In the genomic region with DNA sequence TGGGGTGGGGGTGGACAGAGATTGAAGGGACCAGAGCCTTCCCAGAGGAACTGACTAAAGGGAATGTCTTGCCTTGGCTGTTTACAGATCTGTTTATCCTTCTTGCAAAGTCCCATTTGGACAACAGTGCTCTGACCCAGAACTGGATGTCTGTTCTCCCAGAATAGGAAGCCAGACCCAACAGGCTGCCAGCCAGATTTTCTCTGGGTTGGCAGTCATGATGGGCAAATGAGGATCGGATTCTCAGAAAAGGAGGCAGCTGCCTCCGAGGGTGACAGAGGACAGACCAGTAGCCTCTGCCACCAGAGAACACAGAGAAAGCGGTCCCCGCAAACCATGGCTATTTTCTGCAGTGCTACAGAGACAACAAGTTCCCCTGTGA, we compare ENCODE assay signal across 8 mouse cellular contexts. TPM values are rescaled to one million over a fixed set of nuclear protein-coding genes. Genes with fewer than 3 reads are reported as not detected.
DNase-seq lines count a peak whose midpoint lies in the region; ATAC-seq and TF ChIP-seq lines count a peak whose summit lies in the region.

No protein-coding gene starts in this region.

- no peak for TF ChIP-seq POLR2A in ES-Bruce4 (IDR thresholded peaks at IDR 0.05; ENCODE audit: insufficient read depth, low read length)
- no peak for TF ChIP-seq POLR2A in limb, embryonic 14.5 days (IDR thresholded peaks at IDR 0.05; ENCODE audit: borderline replicate concordance, extremely low read depth, insufficient read depth, insufficient read length)

- ATAC-seq in embryonic facial prominence, embryonic 15.5 days (ENCODE audit: insufficient number of reproducible peaks, low FRiP score, low TSS enrichment, low read depth): no peak
- ATAC-seq in limb, embryonic 14.5 days (ENCODE audit: low FRiP score, low read depth): no peak
- 0 out of 2 replicates have a peak, but pooled peaks have one; percentile 11 for ATAC-seq in neural tube, embryonic 15.5 days (ENCODE audit: low FRiP score)

- no peaks in the 10 kb centered on the region for H3K27me3 ChIP-seq in ES-Bruce4 (ENCODE audit: control insufficient read depth, insufficient read depth, low read length, poor library complexity, severe bottlenecking)
- no peaks in the 10 kb centered on the region for H3K27me3 ChIP-seq in embryonic facial prominence, embryonic 15.5 days
- H3K27me3 ChIP-seq in limb, embryonic 14.5 days (ENCODE audit: control insufficient read depth, insufficient read depth, low read length): no peaks in the 10 kb centered on the region
- no peaks in the 10 kb centered on the region for H3K27me3 ChIP-seq in neural tube, embryonic 15.5 days (replicated peaks)

- H3K36me3 ChIP-seq in ES-Bruce4 (ENCODE audit: control insufficient read depth, insufficient read depth, low read length, poor library complexity, severe bottlenecking): no peaks in the 10 kb centered on the region
- H3K36me3 ChIP-seq in embryonic facial prominence, embryonic 15.5 days: peaks cover 4% of the 10 kb centered on the region; the same call in 1 of the 2 replicates
- H3K36me3 ChIP-seq in limb, embryonic 14.5 days (ENCODE audit: control insufficient read depth, insufficient read depth, low read length): peaks cover 15% of the 10 kb centered on the region
- H3K36me3 ChIP-seq in neural tube, embryonic 15.5 days: no peaks in the 10 kb centered on the region

- DNase-seq in adrenal gland, postnatal 36 days: peak; percentile 55 to 59
- DNase-seq in adrenal gland, adult 2 months: no peak
- DNase-seq in heart, postnatal 14 days: peak; percentile 52 to 76
- DNase-seq in limb, embryonic 14.5 days (ENCODE audit: low spot score): no peak
- no peak for DNase-seq in B cell, adult 2 months

- 2% methylated on average over 4 of the region's 4 CpGs for WGBS in embryonic facial prominence, embryonic 15.5 days
- WGBS in limb, embryonic 14.5 days: 5% methylated on average over 4 of the region's 4 CpGs
- 11% methylated on average over 4 of the region's 4 CpGs for WGBS in neural tube, embryonic 15.5 days

- peak overlapping the region; percentile 67 for H3K4me2 ChIP-seq in embryonic facial prominence, embryonic 15.5 days (replicated peaks)
- H3K4me2 ChIP-seq in limb, embryonic 14.5 days (replicated peaks; ENCODE audit: low read depth, low read length, severe bottlenecking): peak overlapping the region; percentile 83
- H3K4me2 ChIP-seq in neural tube, embryonic 15.5 days: peak overlapping the region; percentile 56

- peak overlapping the region; percentile 62 for H3K27ac ChIP-seq in ES-Bruce4 (ENCODE audit: insufficient read depth, low read length)
- H3K27ac ChIP-seq in embryonic facial prominence, embryonic 15.5 days (replicated peaks): peak overlapping the region; percentile 97
- peak overlapping the region; percentile 89 for H3K27ac ChIP-seq in limb, embryonic 14.5 days (replicated peaks; ENCODE audit: low read depth, low read length)
- peak overlapping the region; percentile 80 for H3K27ac ChIP-seq in neural tube, embryonic 15.5 days (replicated peaks)

- no peak for TF ChIP-seq EP300 in ES-Bruce4 (IDR thresholded peaks at IDR 0.05; ENCODE audit: insufficient read depth, low read depth, low read length)

- H3K9me3 ChIP-seq in ES-Bruce4 (replicated peaks; ENCODE audit: control insufficient read depth, insufficient read depth, low read length, poor library complexity, severe bottlenecking): no peaks in the 10 kb centered on the region
- H3K9me3 ChIP-seq in embryonic facial prominence, embryonic 15.5 days (replicated peaks): no peaks in the 10 kb centered on the region
- no peaks in the 10 kb centered on the region for H3K9me3 ChIP-seq in limb, embryonic 14.5 days (ENCODE audit: control insufficient read depth, low read length)
- no peaks in the 10 kb centered on the region for H3K9me3 ChIP-seq in neural tube, embryonic 15.5 days (replicated peaks)

- intact Hi-C loops in heart, postnatal 14 days (cut with DNase I): no loop called here

- H3K4me3 ChIP-seq in ES-Bruce4 (ENCODE audit: low read depth, low read length): peak overlapping the region; percentile 62
- peak overlapping the region; percentile 70 for H3K4me3 ChIP-seq in embryonic facial prominence, embryonic 15.5 days (replicated peaks)
- peak overlapping the region; percentile 76 for H3K4me3 ChIP-seq in limb, embryonic 14.5 days (replicated peaks; ENCODE audit: low read length)
- H3K4me3 ChIP-seq in neural tube, embryonic 15.5 days (replicated peaks): peak overlapping the region; percentile 42

- peaks cover 10% of the 10 kb centered on the region for H3K4me1 ChIP-seq in ES-Bruce4 (ENCODE audit: control insufficient read depth, insufficient read depth, low read length)
- H3K4me1 ChIP-seq in embryonic facial prominence, embryonic 15.5 days: peaks cover 45% of the 10 kb centered on the region
- peaks cover 39% of the 10 kb centered on the region for H3K4me1 ChIP-seq in limb, embryonic 14.5 days (ENCODE audit: control insufficient read depth, insufficient read depth, low read length)
- peaks cover 44% of the 10 kb centered on the region for H3K4me1 ChIP-seq in neural tube, embryonic 15.5 days

- peak overlapping the region; percentile 54 for H3K9ac ChIP-seq in ES-Bruce4 (ENCODE audit: low read depth, poor library complexity, severe bottlenecking)
- H3K9ac ChIP-seq in embryonic facial prominence, embryonic 15.5 days: peak overlapping the region; percentile 81
- peak overlapping the region; percentile 88 for H3K9ac ChIP-seq in limb, embryonic 14.5 days (ENCODE audit: low read depth, low read length, severe bottlenecking)
- H3K9ac ChIP-seq in neural tube, embryonic 15.5 days (replicated peaks): peak overlapping the region; percentile 31

- TF ChIP-seq CTCF in ES-Bruce4 (IDR thresholded peaks at IDR 0.05; ENCODE audit: low read depth, low read length): no peak

RNA-seq across cellular contexts. Expression of gene Sparc, which starts 3.7 kb away (rescaled TPM):
- 1,000 to 10,000 TPM; 2,443 to 3,326 TPM for total RNA-seq in adrenal gland, postnatal 36 days (2021)
- total RNA-seq in adrenal gland, adult 2 months (2021): 1,000 to 10,000 TPM; 1,553 to 3,019 TPM
- 4,707 and 5,966 TPM in 2 replicates for polyA plus RNA-seq in adrenal gland, adult 2 months (2012; rRNA removed)
- polyA plus RNA-seq in ES-Bruce4 (2011; ENCODE audit: insufficient read depth, insufficient read length, low read depth, missing spikeins): 344 and 354 TPM in 2 replicates
- 3,074 and 3,219 TPM in 2 replicates for polyA plus RNA-seq in embryonic facial prominence, embryonic 15.5 days (2015; fragmentation: Nextera tagmentation; extraction: Ambion mirVana)
- total RNA-seq in heart, postnatal 14 days (2021): 1,000 to 10,000 TPM; 1,338 to 1,403 TPM
- polyA plus RNA-seq in limb, embryonic 14.5 days (2012; rRNA removed): 1,741 and 2,064 TPM in 2 replicates
- 2,065 and 2,257 TPM in 2 replicates for polyA plus RNA-seq in limb, embryonic 14.5 days (2014; fragmentation: Nextera tagmentation; extraction: Ambion mirVana)
- polyA plus RNA-seq in neural tube, embryonic 15.5 days (2015; fragmentation: Nextera tagmentation; extraction: Ambion mirVana): 747 and 833 TPM in 2 replicates

RNA-seq across cellular contexts. Expression of gene Atox1, which starts 41.8 kb away (rescaled TPM):
- total RNA-seq in adrenal gland, postnatal 36 days (2021): 100 to 1,000 TPM; 216 to 347 TPM
- 100 to 1,000 TPM; 226 to 307 TPM for total RNA-seq in adrenal gland, adult 2 months (2021)
- 679 and 685 TPM in 2 replicates for polyA plus RNA-seq in adrenal gland, adult 2 months (2012; rRNA removed)
- 120 and 142 TPM in 2 replicates for polyA plus RNA-seq in ES-Bruce4 (2011; ENCODE audit: insufficient read depth, insufficient read length, low read depth, missing spikeins)
- 487 and 541 TPM in 2 replicates for polyA plus RNA-seq in embryonic facial prominence, embryonic 15.5 days (2015; fragmentation: Nextera tagmentation; extraction: Ambion mirVana)
- total RNA-seq in heart, postnatal 14 days (2021): 100 to 1,000 TPM; 138 to 146 TPM
- 236 and 256 TPM in 2 replicates for polyA plus RNA-seq in limb, embryonic 14.5 days (2012; rRNA removed)
- polyA plus RNA-seq in limb, embryonic 14.5 days (2014; fragmentation: Nextera tagmentation; extraction: Ambion mirVana): 428 and 474 TPM in 2 replicates
- 303 and 338 TPM in 2 replicates for polyA plus RNA-seq in neural tube, embryonic 15.5 days (2015; fragmentation: Nextera tagmentation; extraction: Ambion mirVana)

RNA-seq across cellular contexts. Expression of gene G3bp1, which starts 50.2 kb away (rescaled TPM):
- 10 to 100 TPM; 58.5 to 63.4 TPM for total RNA-seq in adrenal gland, postnatal 36 days (2021)
- 10 to 100 TPM; 50.7 to 54.6 TPM for total RNA-seq in adrenal gland, adult 2 months (2021)
- 22.7 and 33.7 TPM in 2 replicates for polyA plus RNA-seq in adrenal gland, adult 2 months (2012; rRNA removed)
- polyA plus RNA-seq in ES-Bruce4 (2011; ENCODE audit: insufficient read depth, insufficient read length, low read depth, missing spikeins): 146 and 147 TPM in 2 replicates
- polyA plus RNA-seq in embryonic facial prominence, embryonic 15.5 days (2015; fragmentation: Nextera tagmentation; extraction: Ambion mirVana): 150 and 160 TPM in 2 replicates
- 10 to 100 TPM; 40.3 to 44.7 TPM for total RNA-seq in heart, postnatal 14 days (2021)
- polyA plus RNA-seq in limb, embryonic 14.5 days (2012; rRNA removed): 77.7 and 79.0 TPM in 2 replicates
- 170 and 171 TPM in 2 replicates for polyA plus RNA-seq in limb, embryonic 14.5 days (2014; fragmentation: Nextera tagmentation; extraction: Ambion mirVana)
- 91.5 and 115 TPM in 2 replicates for polyA plus RNA-seq in neural tube, embryonic 15.5 days (2015; fragmentation: Nextera tagmentation; extraction: Ambion mirVana)

Comparison
In these comparisons a context has a peak if more than half of its experiments do, and no peak if none do; other contexts are left out.
1. DNase-seq: peak in adrenal gland, postnatal 36 days (2 of 2) and heart, postnatal 14 days (2 of 2); none in adrenal gland, adult 2 months (single experiment), limb, embryonic 14.5 days (single experiment) and B cell, adult 2 months (0 of 2).
2. H3K9ac ChIP-seq: peak in every context shown above with its lines; median percentile 88 in limb, embryonic 14.5 days; 81 in embryonic facial prominence, embryonic 15.5 days; 54 in ES-Bruce4; 31 in neural tube, embryonic 15.5 days.
3. Peak in every context shown above with its lines, with median percentiles within 50 percentile points of each other: H3K27ac ChIP-seq, H3K4me3 ChIP-seq and H3K4me2 ChIP-seq.